Mouse (Mus musculus) embryonic facial prominence, embryonic 11.5 days (tissue): ENCODE data around the gene Mocs1. TPM values are rescaled to one million over a fixed set of nuclear protein-coding genes. Genes with fewer than 3 reads are reported as not detected.
"Not testable (repeated sequence)": the region's sequence is repeated elsewhere in the genome, so short reads cannot be mapped to it uniquely, and the experiment has no call there.

ENCODE experiments used
- ATAC-seq: fragments of 200-750 bp; cut with Nextera tagmentation; replicated peaks from 2 replicates; pipeline ENCODE4 v1.8.0; 2017; ENCODE audit warnings: low read depth; ENCODE audit not compliant: insufficient number of reproducible peaks, low FRiP score, low TSS enrichment
- DNase-seq: peaks from one replicate; pipeline ENCODE4 v3.0.0-alpha.2; 2015; ENCODE audit warnings: low spot score
- H3K27ac ChIP-seq: fragments of 300-500 bp; sonication (generic); replicated peaks from 2 replicates; pipeline ENCODE4 v1.5.1; 2014; ENCODE audit warnings: mild to moderate bottlenecking, low read depth, low read length, control low read depth
- H3K27me3 ChIP-seq: fragments of 300-500 bp; sonication (generic); 2 replicates; pipeline ENCODE4 v1.6.1; 2014; ENCODE audit warnings: mild to moderate bottlenecking, low read length, moderate library complexity, mixed read lengths; ENCODE audit not compliant: control insufficient read depth, insufficient read depth
- H3K36me3 ChIP-seq: fragments of 300-500 bp; sonication (generic); replicated peaks from 2 replicates; pipeline ENCODE4 v1.6.1; 2014; ENCODE audit warnings: low read depth, mild to moderate bottlenecking, low read length, moderate library complexity, mixed read lengths; ENCODE audit not compliant: control insufficient read depth, insufficient read depth
- H3K4me1 ChIP-seq: fragments of 300-500 bp; sonication (generic); 2 replicates; pipeline ENCODE4 v1.6.1; 2014; ENCODE audit warnings: low read length, mixed read lengths; ENCODE audit not compliant: control insufficient read depth, insufficient read depth
- H3K4me2 ChIP-seq: fragments of 300-500 bp; sonication (generic); 2 replicates; pipeline ENCODE4 v1.6.1; 2014; ENCODE audit warnings: low read depth, mild to moderate bottlenecking, control low read depth, low read length, moderate library complexity
- H3K4me3 ChIP-seq: fragments of 300-500 bp; sonication (generic); 2 replicates; pipeline ENCODE4 v1.5.1; 2014; ENCODE audit warnings: low read depth, low read length, control low read depth
- H3K9ac ChIP-seq: fragments of 300-500 bp; sonication (generic); replicated peaks from 2 replicates; pipeline ENCODE4 v1.6.1; 2014; ENCODE audit warnings: mild to moderate bottlenecking, control low read depth, low read length
- H3K9me3 ChIP-seq: fragments of 300-500 bp; sonication (generic); replicated peaks from 2 replicates; pipeline ENCODE4 v1.6.1; 2016; ENCODE audit warnings: mild to moderate bottlenecking, low read length, inconsistent platforms, mixed read lengths; ENCODE audit not compliant: control insufficient read depth
- WGBS: fragments of 180-500 bp; shearing (Covaris S2); extraction: QIAGEN DNeasy Blood & Tissue Kit; methylation state at CpG from one replicate; pipeline ENCODE4 v1.1.7; 2014; 5-methylcytosine and 5-hydroxymethylcytosine counted together
- polyA plus RNA-seq: library from polyadenylated mRNA; unstranded; fragments of >200 nt; fragmentation: Nextera tagmentation; extraction: Ambion mirVana; gene quantifications from 2 replicates; pipeline ENCODE4 v1.2.1, GENCODE M21; 2014

Gene Mocs1
- polyA plus RNA-seq, 1 experiment from 2014 or later, result 6.0 TPM

DNA sequence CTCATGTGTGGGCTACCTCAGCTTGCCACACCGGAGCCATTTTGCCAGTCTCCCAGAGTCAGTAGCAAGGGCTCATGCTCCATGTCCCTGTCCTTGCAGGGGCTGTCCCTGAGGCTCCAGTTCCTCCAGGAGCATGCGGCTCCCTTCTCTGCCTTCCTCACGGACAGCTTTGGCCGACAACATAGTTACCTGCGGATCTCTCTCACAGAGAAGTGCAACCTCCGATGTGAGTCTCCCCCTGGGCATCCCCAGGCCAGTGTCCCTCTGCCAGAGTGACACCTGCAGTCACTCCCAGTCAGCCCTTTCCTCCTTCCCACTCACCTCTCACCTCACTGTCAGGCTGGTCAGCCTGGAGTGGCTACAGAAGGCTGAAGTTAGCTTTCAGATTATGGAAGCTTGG lies 4.9 kb downstream of the Mocs1 start:
- H3K9me3 ChIP-seq, result no peaks in the 10 kb centered on the region
- peaks cover 6% of the 10 kb centered on the region; the same call in 1 of the 2 replicates for H3K4me1 ChIP-seq
- no peak overlapping the region for H3K27ac ChIP-seq
- WGBS, result 94% methylated on average over 6 of the region's 6 CpGs
- H3K27me3 ChIP-seq, result no peaks in the 10 kb centered on the region
- ATAC-seq, result no peak
- DNase-seq, result no peak
- H3K36me3 ChIP-seq, result peaks cover 8% of the 10 kb centered on the region
- H3K4me2 ChIP-seq, result no peak overlapping the region
- no peak overlapping the region for H3K4me3 ChIP-seq
- no peak overlapping the region for H3K9ac ChIP-seq

DNA sequence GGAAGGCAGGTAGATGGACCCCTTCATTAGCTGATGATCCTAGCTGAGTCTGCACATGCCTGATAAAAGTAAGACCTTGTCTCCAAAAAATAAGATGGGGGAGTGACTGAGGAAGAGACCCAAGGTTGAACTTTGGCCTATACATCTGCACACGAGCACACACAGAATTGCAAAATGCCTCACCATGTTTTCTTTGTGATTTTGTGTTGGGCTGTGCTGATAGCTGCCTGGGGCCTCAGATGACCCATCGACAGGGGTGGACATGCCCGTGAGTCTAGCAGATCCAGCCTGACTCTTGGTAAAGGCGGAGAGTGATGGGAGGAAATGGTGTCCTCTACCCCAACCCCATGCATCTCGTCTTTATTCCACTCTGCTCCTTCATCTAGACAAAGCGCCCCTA lies 6.1 kb downstream of the Mocs1 start:
- peaks cover 6% of the 10 kb centered on the region; the same call in 1 of the 2 replicates for H3K4me1 ChIP-seq
- H3K4me2 ChIP-seq, result no peak overlapping the region
- H3K9me3 ChIP-seq, result no peaks in the 10 kb centered on the region
- H3K9ac ChIP-seq, result no peak overlapping the region
- DNase-seq (no peak), ATAC-seq (no peak)
- peaks cover 8% of the 10 kb centered on the region for H3K36me3 ChIP-seq
- H3K4me3 ChIP-seq, result no peak overlapping the region
- H3K27me3 ChIP-seq, result no peaks in the 10 kb centered on the region
- 72% methylated on average over 6 of the region's 6 CpGs for WGBS
- no peak overlapping the region for H3K27ac ChIP-seq

DNA sequence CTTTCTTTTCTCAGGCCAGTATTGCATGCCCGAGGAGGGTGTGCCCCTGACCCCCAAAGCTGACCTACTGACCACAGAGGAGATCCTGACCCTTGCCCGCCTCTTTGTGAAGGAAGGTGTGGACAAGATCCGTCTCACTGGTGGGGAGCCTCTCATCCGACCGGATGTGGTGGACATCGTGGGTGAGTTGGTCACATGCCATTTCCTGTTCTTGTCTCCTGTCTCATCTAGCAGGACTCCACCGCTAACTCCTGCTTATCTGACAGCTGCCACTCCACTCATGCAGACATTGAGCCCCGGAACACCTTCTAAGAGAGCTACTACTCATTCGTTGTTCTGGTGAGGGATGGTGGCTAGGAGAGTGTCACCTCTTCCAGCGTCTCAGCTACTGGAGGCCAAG lies 6.9 kb downstream of the Mocs1 start:
- H3K9ac ChIP-seq, result no peak overlapping the region
- peaks cover under 1% of the 10 kb centered on the region; the same call in 1 of the 2 replicates for H3K4me1 ChIP-seq
- DNase-seq (no peak), ATAC-seq (no peak)
- H3K4me2 ChIP-seq, result no peak overlapping the region
- peaks cover 8% of the 10 kb centered on the region for H3K36me3 ChIP-seq
- 92% methylated on average over 10 of the region's 10 CpGs for WGBS
- no peaks in the 10 kb centered on the region for H3K9me3 ChIP-seq
- no peak overlapping the region for H3K4me3 ChIP-seq
- no peak overlapping the region for H3K27ac ChIP-seq
- H3K27me3 ChIP-seq, result no peaks in the 10 kb centered on the region

DNA sequence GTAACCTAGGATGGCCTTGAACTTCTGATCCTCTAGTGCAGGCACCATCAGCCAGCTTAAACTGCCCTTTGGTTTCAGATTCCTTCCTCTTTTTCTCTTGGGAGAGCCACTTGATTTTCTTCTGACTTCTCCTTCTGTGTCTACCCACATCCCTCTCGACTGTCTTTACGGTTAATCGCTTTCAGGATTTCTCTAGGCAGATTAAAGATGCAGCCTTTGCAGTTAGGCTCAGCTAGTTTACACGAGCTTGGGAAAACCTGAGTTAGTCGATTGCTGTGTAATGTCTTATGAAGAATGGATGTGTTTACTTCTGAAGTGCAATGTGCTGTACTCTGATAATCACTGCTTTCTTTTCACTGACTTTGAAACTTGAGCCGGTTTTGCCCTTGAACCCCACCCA lies 8.5 kb downstream of the Mocs1 start:
- Histone ChIP-seq H3K4me3 (no peak overlapping the region), H3K9ac (no peak overlapping the region), H3K4me2 (no peak overlapping the region), H3K9me3 (no peaks in the 10 kb centered on the region), H3K4me1 (no peaks in the 10 kb centered on the region), H3K36me3 (peaks cover 8% of the 10 kb centered on the region), H3K27ac (no peak overlapping the region), H3K27me3 (no peaks in the 10 kb centered on the region)
- 84% methylated on average over 6 of the region's 6 CpGs for WGBS
- no peak for DNase-seq
- no peak for ATAC-seq

DNA sequence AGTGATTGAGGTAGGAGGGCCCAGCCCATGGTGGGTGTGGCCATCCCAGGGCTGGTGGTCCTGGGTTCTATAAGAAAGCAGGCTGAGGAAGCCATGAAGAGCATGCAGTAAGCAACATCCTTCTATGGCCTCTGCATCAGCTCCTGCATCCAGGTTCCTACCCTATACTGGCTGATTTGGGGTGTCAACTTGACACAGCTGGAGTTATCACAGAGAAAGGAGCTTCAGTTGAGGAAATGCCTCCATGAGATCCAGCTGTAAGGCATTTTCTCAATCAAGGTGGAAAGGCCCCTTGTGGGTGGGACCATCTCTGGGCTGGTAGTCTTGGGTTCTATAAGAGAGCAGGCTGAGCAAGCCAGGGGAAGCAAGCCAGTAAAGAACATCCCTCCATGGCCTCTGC lies 9.1 kb downstream of the Mocs1 start:
- not testable (repeated sequence) for H3K9ac ChIP-seq, H3K9me3 ChIP-seq, H3K4me1 ChIP-seq, ATAC-seq, DNase-seq, H3K27ac ChIP-seq, H3K27me3 ChIP-seq, H3K4me3 ChIP-seq, H3K4me2 ChIP-seq, H3K36me3 ChIP-seq

DNA sequence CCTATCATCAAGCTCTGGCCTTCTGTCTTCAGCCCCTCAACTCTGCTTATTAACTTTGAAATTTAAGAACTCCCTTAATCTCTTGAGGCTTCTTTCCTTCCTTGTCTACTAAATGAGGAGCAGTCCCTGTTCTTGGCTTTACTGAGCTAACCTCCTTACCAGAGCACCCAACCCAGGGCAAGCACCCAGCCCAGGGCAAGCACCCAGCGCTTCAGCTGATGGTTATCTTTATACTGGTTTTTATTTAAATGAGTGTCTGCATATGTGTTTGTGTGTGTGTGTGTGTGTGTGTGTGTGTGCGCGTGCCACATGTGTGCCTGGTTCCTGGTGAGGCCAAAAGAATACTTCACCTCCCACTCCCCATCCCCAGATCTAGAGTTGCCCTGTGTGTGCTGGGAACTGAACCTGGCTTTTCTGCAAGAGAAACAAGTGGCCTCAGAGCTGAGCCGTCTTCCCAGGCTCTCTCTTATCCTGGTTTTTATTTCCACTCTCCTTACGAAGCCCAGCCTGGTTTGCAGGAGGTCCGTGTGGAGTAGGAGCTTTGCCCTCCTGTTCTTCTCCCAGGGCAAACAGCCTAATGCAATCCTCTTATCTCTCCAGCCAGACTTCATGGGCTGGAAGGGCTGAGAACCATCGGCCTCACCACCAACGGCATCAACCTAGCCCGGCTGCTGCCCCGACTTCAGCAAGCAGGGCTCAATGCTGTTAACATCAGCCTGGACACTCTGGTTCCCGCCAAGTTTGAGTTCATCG lies 10.8 kb downstream of the Mocs1 start:
- 86% methylated on average over 12 of the region's 12 CpGs for WGBS
- Histone ChIP-seq H3K9ac (no peak overlapping the region), H3K4me3 (no peak overlapping the region), H3K27ac (no peak overlapping the region), H3K27me3 (no peaks in the 10 kb centered on the region), H3K4me1 (no peaks in the 10 kb centered on the region), H3K9me3 (no peaks in the 10 kb centered on the region), H3K36me3 (peaks cover 8% of the 10 kb centered on the region), H3K4me2 (no peak overlapping the region)
- ATAC-seq (no peak; the same call in 1 of the 2 replicates), DNase-seq (no peak)

DNA sequence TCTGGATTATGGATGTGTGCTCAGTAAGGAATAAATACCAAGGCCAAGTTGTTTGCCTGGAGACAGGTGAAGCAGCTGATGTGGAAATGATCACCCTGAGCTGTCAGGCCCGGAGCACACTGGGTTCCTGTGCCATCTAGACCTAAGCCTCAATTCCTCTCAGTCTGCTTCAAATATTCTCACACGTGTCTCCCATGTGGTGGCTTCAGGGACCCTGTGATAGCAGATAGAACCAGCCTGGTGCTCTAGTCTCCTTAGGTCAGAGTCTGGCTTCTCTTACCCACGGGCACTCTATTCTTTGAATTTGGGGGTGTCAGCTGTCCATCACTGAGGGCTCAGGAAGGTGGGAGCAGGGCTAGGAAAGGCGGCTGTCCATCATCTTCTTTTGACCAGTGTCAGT lies 11.5 kb downstream of the Mocs1 start:
- Histone ChIP-seq H3K27ac (no peak overlapping the region), H3K4me2 (no peak overlapping the region)
- WGBS, result 87% methylated on average over 4 of the region's 4 CpGs

DNA sequence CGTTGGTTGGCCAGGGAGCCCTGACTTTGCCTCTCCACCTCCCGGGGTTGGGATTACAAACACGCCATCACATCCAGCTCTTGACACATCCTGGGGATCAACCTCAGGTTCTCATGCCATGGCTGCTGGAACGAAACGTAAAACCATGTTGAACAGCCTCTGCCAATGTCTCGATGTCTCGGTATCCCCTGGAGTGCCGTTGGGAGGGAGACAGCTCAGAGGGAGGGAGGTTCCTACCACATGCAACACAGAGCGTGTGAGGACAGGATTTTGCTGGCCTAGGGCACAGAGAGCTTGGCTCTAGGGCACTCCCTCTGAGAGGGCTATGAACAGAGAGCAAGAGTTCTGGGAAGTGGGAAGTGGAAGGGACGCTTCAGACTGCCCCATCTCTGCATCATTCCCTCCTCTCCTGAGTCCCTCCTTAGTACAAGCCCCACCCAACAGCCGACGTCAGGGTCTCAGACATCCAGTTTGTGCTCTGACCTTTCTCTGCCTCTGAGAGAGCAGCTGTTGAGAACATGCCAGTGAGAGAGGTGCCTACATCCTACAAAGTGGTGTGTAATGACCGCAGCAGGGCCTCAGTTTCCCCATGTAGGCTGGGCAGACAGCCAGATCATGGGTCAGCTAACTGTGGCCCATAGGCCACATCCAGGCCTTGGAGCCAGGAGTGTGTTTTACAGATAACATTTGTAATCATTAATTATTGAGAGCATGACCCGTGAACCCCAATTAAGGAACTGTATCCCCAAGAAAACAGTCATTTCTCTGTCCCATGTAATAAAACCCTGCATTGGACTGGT lies 12.4 kb downstream of the Mocs1 start:
- Histone ChIP-seq H3K27ac (no peak overlapping the region), H3K9ac (no peak overlapping the region), H3K4me1 (no peaks in the 10 kb centered on the region), H3K27me3 (no peaks in the 10 kb centered on the region), H3K4me2 (no peak overlapping the region), H3K36me3 (0 out of 2 replicates have a peak, but pooled peaks cover 2% of the 10 kb centered on the region), H3K4me3 (no peak overlapping the region), H3K9me3 (no peaks in the 10 kb centered on the region)
- ATAC-seq (no peak), DNase-seq (no peak)
- WGBS, result 76% methylated on average over 14 of the region's 14 CpGs

More for the DNA sequence above, 11.5 kb downstream of the Mocs1 start:
- Histone ChIP-seq H3K27me3 (no peaks in the 10 kb centered on the region), H3K4me3 (no peak overlapping the region), H3K4me1 (no peaks in the 10 kb centered on the region), H3K9ac (no peak overlapping the region), H3K9me3 (no peaks in the 10 kb centered on the region), H3K36me3 (peaks cover 8% of the 10 kb centered on the region)
- no peak for ATAC-seq
- no peak for DNase-seq
